Mouse (Mus musculus): ENCODE data around the gene Clrn1. TPM values are rescaled to one million over a fixed set of nuclear protein-coding genes. Genes with fewer than 3 reads are reported as not detected.

Clrn1 gene
- polyA plus RNA-seq, 1 experiment from 2014 or later = not detected

- Histone ChIP-seq H3K36me3 (ENCODE audit: control insufficient read depth, insufficient read depth, low read length) (no peaks in the 10 kb centered on the region), H3K4me3 (ENCODE audit: low read length) (no peak overlapping the region), H3K9me3 (ENCODE audit: control insufficient read depth, low read length) (no peaks in the 10 kb centered on the region), H3K4me1 (ENCODE audit: control insufficient read depth, insufficient read depth, low read length) (no peaks in the 10 kb centered on the region), H3K27ac (ENCODE audit: low read length) (no peak overlapping the region), H3K27me3 (replicated peaks; ENCODE audit: control insufficient read depth, insufficient read depth, low read length) (no peaks in the 10 kb centered on the region), H3K9ac (ENCODE audit: low read depth, low read length) (no peak overlapping the region), H3K4me2 (ENCODE audit: low read depth, low read length) (no peak overlapping the region)
- no peak for ATAC-seq
- 53% methylated on average over 2 of the region's 2 CpGs for WGBS
Measured at GRCm38 (mm10) chr3:58862976-58863375, 22.2 kb downstream of the Clrn1 start.

- no peak for ATAC-seq
- WGBS = 44% methylated on average over 1 of the region's 1 CpGs
Measured at GRCm38 (mm10) chr3:58843415-58843814, 41.7 kb downstream of the Clrn1 start.

GRCm38 (mm10) chr3:58833442-58834160, 51.5 kb downstream of the Clrn1 start:
- Histone ChIP-seq H3K4me3 (ENCODE audit: low read length) (no peak overlapping the region), H3K27me3 (replicated peaks; ENCODE audit: control insufficient read depth, insufficient read depth, low read length) (no peaks in the 10 kb centered on the region), H3K9ac (ENCODE audit: low read depth, low read length) (no peak overlapping the region), H3K4me2 (ENCODE audit: low read depth, low read length) (no peak overlapping the region), H3K9me3 (ENCODE audit: control insufficient read depth, low read length) (no peaks in the 10 kb centered on the region), H3K27ac (ENCODE audit: low read length) (no peak overlapping the region), H3K36me3 (ENCODE audit: control insufficient read depth, insufficient read depth, low read length) (no peaks in the 10 kb centered on the region), H3K4me1 (ENCODE audit: control insufficient read depth, insufficient read depth, low read length) (no peaks in the 10 kb centered on the region)
- WGBS = 82% methylated on average over 5 of the region's 5 CpGs
- no peak for ATAC-seq

More at GRCm38 (mm10) chr3:58843415-58843814, 41.7 kb downstream of the Clrn1 start:
- H3K27me3 ChIP-seq (replicated peaks; ENCODE audit: control insufficient read depth, insufficient read depth, low read length) = no peaks in the 10 kb centered on the region
- H3K36me3 ChIP-seq (ENCODE audit: control insufficient read depth, insufficient read depth, low read length) = no peaks in the 10 kb centered on the region
- H3K27ac ChIP-seq (ENCODE audit: low read length) = no peak overlapping the region
- no peaks in the 10 kb centered on the region for H3K4me1 ChIP-seq (ENCODE audit: control insufficient read depth, insufficient read depth, low read length)
- no peak overlapping the region for H3K4me3 ChIP-seq (ENCODE audit: low read length)
- no peak overlapping the region for H3K4me2 ChIP-seq (ENCODE audit: low read depth, low read length)
- no peaks in the 10 kb centered on the region for H3K9me3 ChIP-seq (ENCODE audit: control insufficient read depth, low read length)
- H3K9ac ChIP-seq (ENCODE audit: low read depth, low read length) = no peak overlapping the region

- H3K9me3 ChIP-seq (ENCODE audit: control insufficient read depth, low read length) = no peaks in the 10 kb centered on the region
- no peak overlapping the region for H3K4me2 ChIP-seq (ENCODE audit: low read depth, low read length)
- H3K9ac ChIP-seq (ENCODE audit: low read depth, low read length) = no peak overlapping the region
- H3K36me3 ChIP-seq (ENCODE audit: control insufficient read depth, insufficient read depth, low read length) = no peaks in the 10 kb centered on the region
- no peaks in the 10 kb centered on the region for H3K4me1 ChIP-seq (ENCODE audit: control insufficient read depth, insufficient read depth, low read length)
- no peak overlapping the region for H3K4me3 ChIP-seq (ENCODE audit: low read length)
- no peak for ATAC-seq
- H3K27me3 ChIP-seq (replicated peaks; ENCODE audit: control insufficient read depth, insufficient read depth, low read length) = no peaks in the 10 kb centered on the region
- H3K27ac ChIP-seq (ENCODE audit: low read length) = no peak overlapping the region
- 75% methylated on average over 2 of the region's 2 CpGs for WGBS
Measured at GRCm38 (mm10) chr3:58832888-58833287, 52.3 kb downstream of the Clrn1 start.

- H3K27ac ChIP-seq (ENCODE audit: low read length) = no peak overlapping the region
Measured at GRCm38 (mm10) chr3:58831586-58831985, 53.6 kb downstream of the Clrn1 start.

GRCm38 (mm10) chr3:58829926-58830325, 55.2 kb downstream of the Clrn1 start:
- H3K9ac ChIP-seq (ENCODE audit: low read depth, low read length) = no peak overlapping the region
- no peak overlapping the region for H3K27ac ChIP-seq (ENCODE audit: low read length)
- no peaks in the 10 kb centered on the region for H3K4me1 ChIP-seq (ENCODE audit: control insufficient read depth, insufficient read depth, low read length)
- H3K36me3 ChIP-seq (ENCODE audit: control insufficient read depth, insufficient read depth, low read length) = no peaks in the 10 kb centered on the region
- ATAC-seq = no peak
- H3K27me3 ChIP-seq (replicated peaks; ENCODE audit: control insufficient read depth, insufficient read depth, low read length) = no peaks in the 10 kb centered on the region
- H3K4me2 ChIP-seq (ENCODE audit: low read depth, low read length) = no peak overlapping the region
- H3K9me3 ChIP-seq (ENCODE audit: control insufficient read depth, low read length) = no peaks in the 10 kb centered on the region
- no peak overlapping the region for H3K4me3 ChIP-seq (ENCODE audit: low read length)
- WGBS = 82% methylated on average over 1 of the region's 1 CpGs

More at GRCm38 (mm10) chr3:58831586-58831985, 53.6 kb downstream of the Clrn1 start:
- Histone ChIP-seq H3K4me2 (ENCODE audit: low read depth, low read length) (no peak overlapping the region), H3K27me3 (replicated peaks; ENCODE audit: control insufficient read depth, insufficient read depth, low read length) (no peaks in the 10 kb centered on the region), H3K4me1 (ENCODE audit: control insufficient read depth, insufficient read depth, low read length) (no peaks in the 10 kb centered on the region), H3K4me3 (ENCODE audit: low read length) (no peak overlapping the region), H3K36me3 (ENCODE audit: control insufficient read depth, insufficient read depth, low read length) (no peaks in the 10 kb centered on the region), H3K9ac (ENCODE audit: low read depth, low read length) (no peak overlapping the region), H3K9me3 (ENCODE audit: control insufficient read depth, low read length) (no peaks in the 10 kb centered on the region)
- no peak for ATAC-seq
- WGBS = 70% methylated on average over 5 of the region's 5 CpGs

GRCm38 (mm10) chr3:58828366-58829153, 56.6 kb downstream of the Clrn1 start:
- Histone ChIP-seq H3K27me3 (replicated peaks; ENCODE audit: control insufficient read depth, insufficient read depth, low read length) (no peaks in the 10 kb centered on the region), H3K27ac (ENCODE audit: low read length) (no peak overlapping the region), H3K9me3 (ENCODE audit: control insufficient read depth, low read length) (no peaks in the 10 kb centered on the region), H3K4me1 (ENCODE audit: control insufficient read depth, insufficient read depth, low read length) (no peaks in the 10 kb centered on the region), H3K36me3 (ENCODE audit: control insufficient read depth, insufficient read depth, low read length) (no peaks in the 10 kb centered on the region), H3K4me3 (ENCODE audit: low read length) (no peak overlapping the region), H3K9ac (ENCODE audit: low read depth, low read length) (no peak overlapping the region), H3K4me2 (ENCODE audit: low read depth, low read length) (no peak overlapping the region)
- ATAC-seq = no peak
- 81% methylated on average over 14 of the region's 14 CpGs for WGBS

GRCm38 (mm10) chr3:58826266-58826665, 58.9 kb downstream of the Clrn1 start:
- WGBS = 59% methylated on average over 4 of the region's 4 CpGs
- no peak overlapping the region for H3K4me3 ChIP-seq (ENCODE audit: low read length)
- no peak for ATAC-seq
- no peak overlapping the region for H3K9ac ChIP-seq (ENCODE audit: low read depth, low read length)
- no peaks in the 10 kb centered on the region for H3K36me3 ChIP-seq (ENCODE audit: control insufficient read depth, insufficient read depth, low read length)
- no peak overlapping the region for H3K27ac ChIP-seq (ENCODE audit: low read length)
- H3K27me3 ChIP-seq (replicated peaks; ENCODE audit: control insufficient read depth, insufficient read depth, low read length) = no peaks in the 10 kb centered on the region
- no peak overlapping the region for H3K4me2 ChIP-seq (ENCODE audit: low read depth, low read length)
- H3K4me1 ChIP-seq (ENCODE audit: control insufficient read depth, insufficient read depth, low read length) = no peaks in the 10 kb centered on the region
- no peaks in the 10 kb centered on the region for H3K9me3 ChIP-seq (ENCODE audit: control insufficient read depth, low read length)

GRCm38 (mm10) chr3:58822211-58822610, 62.9 kb downstream of the Clrn1 start, which contains the start of gene Mindy4b-ps:
Gene Mindy4b-ps, minus strand, starts transcription at chr3:58822311.
- H3K4me1 ChIP-seq (ENCODE audit: control insufficient read depth, insufficient read depth, low read length) = no peaks in the 10 kb centered on the region
- WGBS = 61% methylated on average over 4 of the region's 4 CpGs
- no peak within 1 kb of the TSS for H3K9ac ChIP-seq (ENCODE audit: low read depth, low read length)
- H3K27me3 ChIP-seq (replicated peaks; ENCODE audit: control insufficient read depth, insufficient read depth, low read length) = no peaks in the 10 kb centered on the region
- no peaks in the 10 kb centered on the region for H3K36me3 ChIP-seq (ENCODE audit: control insufficient read depth, insufficient read depth, low read length)
- H3K4me3 ChIP-seq (ENCODE audit: low read length) = no peak within 1 kb of the TSS
- no peak for ATAC-seq
- no peaks in the 10 kb centered on the region for H3K9me3 ChIP-seq (ENCODE audit: control insufficient read depth, low read length)
- no peak within 1 kb of the TSS for H3K27ac ChIP-seq (ENCODE audit: low read length)
- no peak within 1 kb of the TSS for H3K4me2 ChIP-seq (ENCODE audit: low read depth, low read length)

Data from intestine, embryonic 16.5 days (tissue).